Mouse (Mus musculus) layer of hippocampus, adult 11-12 months (tissue): Measurements from ENCODE around the gene Serpine1.
A peak's percentile ranks its signal among the peaks of the same experiment; 100 is the strongest.

ENCODE experiments used
- DNase-seq: peaks from one replicate; pipeline ENCODE4 v3.0.0; 2022; ENCODE audit warnings: low spot score

Serpine1 gene

GRCm38 (mm10) chr5:137054873-137055272 lies 17.2 kb downstream of the Serpine1 start:
- DNase-seq: no peak

GRCm38 (mm10) chr5:137054299-137054698 lies 17.8 kb downstream of the Serpine1 start:
- DNase-seq: no peak

DNA sequence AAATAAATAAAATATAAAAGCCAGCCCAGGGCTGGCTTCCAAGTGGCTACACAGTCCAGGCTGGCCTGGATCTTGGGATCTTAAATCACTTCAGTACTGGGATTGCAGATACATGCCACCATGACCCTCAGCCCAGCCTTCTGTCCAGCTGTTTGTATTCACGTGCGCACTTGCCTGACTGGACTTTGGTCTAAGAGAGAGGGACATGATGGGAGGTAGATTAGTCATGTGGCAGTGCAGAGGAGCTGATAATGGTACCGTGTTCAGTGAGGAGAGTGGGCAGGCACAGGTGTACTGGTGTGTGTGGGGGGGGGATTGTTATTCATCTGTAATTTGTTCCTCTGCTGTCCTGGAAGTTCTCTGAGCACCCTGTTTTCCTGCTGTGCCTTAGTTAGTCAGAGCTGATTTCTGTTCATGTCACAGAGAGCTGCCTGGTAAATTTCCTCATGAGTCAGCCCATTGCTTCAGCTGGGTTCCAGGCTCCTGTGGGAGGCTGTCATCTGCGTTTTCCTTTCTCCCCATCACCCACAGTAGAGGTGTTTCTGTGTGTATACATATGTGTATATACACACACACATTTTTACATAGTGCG lies 20.1 kb downstream of the Serpine1 start:
- no peak for DNase-seq

GRCm38 (mm10) chr5:137051125-137051524 lies 20.9 kb downstream of the Serpine1 start:
- DNase-seq: no peak

- DNase-seq: no peak
These were observed 25.1 kb downstream of the Serpine1 start for GRCm38 (mm10) chr5:137046991-137047390.

GRCm38 (mm10) chr5:137046324-137046718 lies 25.7 kb downstream of the Serpine1 start:
- DNase-seq: no peak

GRCm38 (mm10) chr5:137045402-137046323 lies 26.4 kb downstream of the Serpine1 start, which contains the start of gene Ap1s1:
Gene Ap1s1, minus strand, starts transcription at chr5:137046135.
- peak; percentile 97 for DNase-seq

DNA sequence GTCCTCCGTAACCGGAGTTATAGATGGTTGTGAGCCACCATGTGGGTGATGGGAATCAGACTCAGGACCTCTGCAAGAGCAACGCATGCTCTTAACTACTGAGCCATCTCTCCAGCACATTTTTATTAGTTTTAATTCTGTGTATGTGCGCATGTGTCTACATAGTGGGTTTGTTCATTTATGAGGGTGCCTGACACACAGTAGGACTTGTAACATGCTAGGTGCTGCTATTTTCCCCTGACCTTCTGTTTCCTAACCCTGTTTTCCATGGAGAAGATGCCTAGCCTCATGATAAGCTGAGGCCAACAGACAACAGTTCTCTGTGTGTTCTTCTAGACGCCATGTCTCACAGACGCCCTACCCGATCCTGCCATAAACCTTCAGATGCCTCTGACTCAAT lies 28.1 kb downstream of the Serpine1 start:
- DNase-seq: no peak

GRCm38 (mm10) chr5:137041442-137041841 lies 30.6 kb downstream of the Serpine1 start:
- DNase-seq: no peak

DNA sequence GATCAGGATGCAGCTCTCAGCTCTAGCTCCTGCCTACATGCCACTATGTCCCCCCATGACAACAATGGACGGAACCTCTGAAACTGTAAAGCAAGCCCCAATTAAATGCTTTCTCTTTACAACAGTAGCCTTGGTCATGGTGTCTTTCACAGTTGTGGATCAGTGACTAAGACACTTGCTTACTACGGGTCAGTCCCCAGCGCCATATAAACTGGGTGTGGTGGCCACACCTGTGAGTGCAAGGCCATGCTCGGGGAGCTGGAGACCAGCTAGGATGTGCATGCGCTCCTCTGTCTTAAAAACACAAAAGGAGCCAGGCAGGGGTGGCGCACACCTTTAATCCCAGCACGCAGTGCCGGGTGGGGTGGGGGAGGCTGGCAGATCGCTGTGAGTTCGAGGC lies 32.6 kb downstream of the Serpine1 start:
- DNase-seq: no peak

DNA sequence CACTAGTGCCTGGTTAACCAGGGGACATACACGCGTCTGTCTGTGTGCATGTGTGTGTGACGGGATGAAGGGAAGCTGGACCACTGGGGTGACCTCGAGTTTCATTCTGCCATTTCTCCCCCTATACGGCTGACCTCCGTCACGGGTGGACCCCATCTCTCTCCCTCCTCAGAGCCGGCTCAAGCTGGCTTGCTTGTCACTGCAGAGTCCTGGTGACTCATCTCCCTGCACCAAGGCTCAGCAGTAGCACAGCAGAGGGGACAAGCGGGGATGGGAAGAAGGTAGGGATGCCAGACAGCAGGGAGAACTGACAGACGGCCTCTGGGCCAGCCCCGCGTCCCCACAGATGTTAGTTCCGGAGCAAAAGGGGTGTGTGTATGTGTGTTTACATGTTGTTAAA lies 35.9 kb downstream of the Serpine1 start:
- DNase-seq: no peak

DNA sequence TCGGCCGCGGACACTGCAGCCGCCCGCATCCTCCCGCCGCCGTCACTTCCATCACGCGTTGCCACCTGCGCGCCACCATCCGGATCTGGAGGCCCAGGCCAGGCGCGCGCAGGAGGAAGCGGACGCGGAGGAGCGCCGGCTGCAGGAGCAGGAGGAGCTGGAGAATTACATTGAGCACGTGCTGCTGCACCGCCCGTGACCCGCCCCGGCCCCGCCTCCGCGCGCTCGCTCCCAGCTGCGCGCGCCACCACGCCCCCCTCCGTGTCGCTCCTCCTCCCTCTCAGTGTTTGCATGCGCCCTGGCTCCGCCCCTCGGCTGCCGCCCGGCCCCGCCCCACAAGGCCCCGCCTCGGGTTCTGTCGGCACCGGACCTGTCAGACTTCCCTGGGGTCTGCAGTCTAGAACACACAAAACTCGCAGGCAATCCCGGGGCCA lies 39.4 kb downstream of the Serpine1 start:
- peak; percentile 75 for DNase-seq

DNA sequence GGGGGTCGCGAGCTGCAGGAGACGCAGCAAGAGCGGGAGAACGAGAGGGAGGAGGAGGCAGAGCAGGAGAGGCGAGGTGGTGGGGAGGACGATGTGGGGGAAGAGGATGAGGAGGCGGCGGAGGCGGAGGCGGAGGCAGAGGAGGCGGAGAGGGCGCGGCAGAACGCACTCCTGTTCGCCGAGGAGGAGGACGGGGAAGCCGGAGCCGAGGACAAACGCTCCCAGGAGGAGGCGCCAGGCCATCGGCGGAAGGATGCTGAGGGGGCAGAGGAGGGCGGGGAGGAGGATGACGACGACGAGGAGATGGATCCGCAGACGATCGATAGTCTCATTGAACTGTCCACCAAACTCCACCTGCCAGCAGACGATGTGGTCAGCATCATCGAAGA lies 40.0 kb downstream of the Serpine1 start:
- DNase-seq: peak; percentile 54

DNA sequence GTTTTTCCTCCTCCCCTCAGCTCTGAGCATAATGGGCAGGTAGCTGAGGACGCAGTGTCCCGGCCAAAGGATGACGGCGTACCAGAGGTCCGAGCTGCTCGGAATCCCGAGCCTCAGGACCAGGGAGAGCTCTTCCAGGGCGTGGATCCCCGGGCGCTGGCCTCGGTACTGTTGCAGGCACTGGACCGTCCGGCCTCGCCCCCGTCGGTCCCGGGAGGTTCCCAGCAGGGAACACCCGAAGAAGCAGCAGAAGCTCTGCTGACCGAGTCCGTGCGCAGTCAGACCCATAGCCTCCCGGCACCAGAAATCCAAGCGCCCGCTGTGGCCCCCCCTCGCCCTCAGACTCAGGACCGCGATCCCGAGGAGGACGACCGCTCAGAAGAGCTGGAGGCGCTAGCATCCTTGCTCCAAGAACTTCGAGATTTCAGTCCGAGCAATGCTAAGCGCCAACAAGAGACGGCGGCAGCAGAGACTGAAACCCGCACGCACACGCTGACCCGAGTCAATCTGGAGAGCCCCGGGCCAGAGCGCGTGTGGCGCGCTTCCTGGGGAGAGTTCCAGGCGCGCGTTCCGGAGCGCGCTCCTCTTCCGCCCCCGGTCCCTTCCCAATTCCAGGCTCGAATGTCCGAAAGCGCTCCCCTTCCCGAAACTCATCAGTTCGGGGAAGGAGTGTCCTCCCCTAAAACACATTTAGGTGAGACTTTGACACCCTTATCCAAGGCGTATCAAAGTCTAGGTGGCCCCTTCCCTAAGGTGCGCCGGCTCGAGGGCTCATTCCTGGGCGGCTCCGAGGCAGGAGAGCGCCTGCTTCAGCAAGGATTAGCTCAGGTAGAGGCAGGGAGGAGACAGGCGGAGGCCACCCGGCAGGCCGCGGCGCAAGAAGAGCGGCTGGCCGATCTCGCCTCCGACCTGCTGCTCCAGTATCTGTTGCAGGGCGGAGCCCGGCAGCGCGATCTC lies 40.7 kb downstream of the Serpine1 start:
- DNase-seq: no peak

GRCm38 (mm10) chr5:137030416-137030810 lies 41.7 kb downstream of the Serpine1 start:
- DNase-seq: peak; percentile 55

GRCm38 (mm10) chr5:137029643-137030415 lies 42.2 kb downstream of the Serpine1 start:
- peak; percentile 96 for DNase-seq

DNA sequence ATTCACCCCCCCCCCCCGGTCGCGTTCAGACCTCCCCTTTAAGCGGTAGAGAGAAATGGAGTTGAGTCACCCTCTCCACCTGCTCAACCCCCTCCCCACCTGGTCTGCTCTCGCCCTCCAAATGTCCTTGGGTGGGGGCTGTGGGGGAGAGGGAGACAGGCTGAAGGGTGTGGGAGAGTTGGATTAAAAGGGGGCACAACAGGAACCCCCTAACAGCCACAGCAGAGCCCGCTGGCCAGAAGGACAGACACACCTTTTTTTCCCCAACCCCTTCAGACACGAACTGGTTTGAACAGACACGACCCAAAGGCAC lies 42.8 kb downstream of the Serpine1 start:
- no peak for DNase-seq

DNA sequence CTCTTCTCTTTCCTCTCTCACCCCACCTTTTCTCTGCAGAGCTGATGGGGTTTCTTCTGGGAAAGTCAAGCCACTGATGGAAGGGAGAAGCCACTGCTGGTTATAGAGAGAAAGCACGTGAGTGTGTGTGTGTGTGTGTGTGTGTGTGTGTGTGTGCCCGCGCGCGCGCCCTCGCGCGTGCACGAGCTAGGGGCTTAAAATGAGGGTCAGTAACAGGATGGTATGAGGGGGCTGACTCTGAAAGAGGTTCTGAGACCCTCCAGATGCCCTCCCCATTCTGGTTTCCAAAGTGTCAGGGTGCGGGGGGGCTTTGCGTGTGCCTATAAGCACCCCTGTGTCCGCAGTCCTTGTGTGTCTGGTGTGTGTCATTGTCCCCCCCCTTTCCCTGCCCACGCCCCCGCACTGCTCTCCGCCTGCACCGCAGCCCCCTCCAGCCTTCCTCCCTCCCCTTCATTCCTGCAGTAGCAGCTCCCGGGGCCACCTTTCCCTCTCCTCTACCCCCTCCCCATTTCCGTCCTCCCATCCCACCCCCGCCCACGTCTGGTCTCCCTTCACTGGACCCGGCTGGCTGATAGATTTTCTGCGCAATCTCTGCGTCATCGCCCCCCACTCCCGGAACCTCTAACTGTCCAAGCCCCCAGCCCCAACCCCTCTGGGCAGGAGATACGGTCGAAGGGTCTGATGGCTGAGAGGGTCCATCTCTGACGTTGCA lies 43.4 kb downstream of the Serpine1 start:
- no peak for DNase-seq

GRCm38 (mm10) chr5:137026092-137026491 lies 46.0 kb downstream of the Serpine1 start, which contains the start of gene Vgf:
Gene Vgf, plus strand, starts transcription at chr5:137026392.
- no peak for DNase-seq

DNA sequence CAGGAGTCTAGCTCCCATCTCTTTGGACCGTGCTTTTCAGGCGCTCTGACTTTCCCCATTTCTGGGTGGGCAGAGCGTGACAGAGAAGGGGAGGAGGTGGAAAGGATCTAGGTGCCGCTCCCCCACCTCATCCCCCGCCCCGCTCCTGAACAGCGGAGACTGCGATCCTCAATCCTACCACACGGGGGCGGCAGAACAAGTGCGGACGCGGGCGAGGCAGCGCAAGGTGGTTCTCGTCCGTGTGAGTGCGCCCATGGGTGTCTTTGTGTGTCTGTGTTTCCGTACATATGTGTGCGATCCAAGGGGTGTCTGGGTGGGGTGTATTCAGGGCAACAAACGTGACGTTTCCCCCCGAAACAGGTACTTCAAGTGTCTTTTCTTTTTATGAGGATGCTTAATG lies 46.9 kb downstream of the Serpine1 start:
- peak; percentile 73 for DNase-seq

GRCm38 (mm10) chr5:137024318-137024717 lies 47.8 kb downstream of the Serpine1 start:
- DNase-seq: no peak
